Mouse (Mus musculus) erythroblast, embryonic 14.5 days (primary cell): ENCODE data around the gene Gspt1.

ENCODE experiments used
- GATA1 ChIP-seq: IDR thresholded peaks from 2 replicates; pipeline ENCODE4 v1.6.1; 2012; ENCODE audit warnings: low read length, inconsistent platforms, mixed read lengths
- TAL1 ChIP-seq: IDR thresholded peaks from 3 replicates; pipeline ENCODE4 v1.6.1; 2012; ENCODE audit warnings: low read length, inconsistent platforms, mixed read lengths

- TF ChIP-seq TAL1 (no peak), GATA1 (no peak)
These were observed 50.3 kb downstream of the Gspt1 start for GRCm38 (mm10) chr16:11203600-11204390.
